Mouse (Mus musculus): ENCODE results near the gene Gm597. TPM values are rescaled to one million over a fixed set of nuclear protein-coding genes. Genes with fewer than 3 reads are reported as not detected.

Gene Gm597
- not detected for total RNA-seq (2021)
- long read RNA-seq, experiment 1, result 0 reads
- long read RNA-seq, experiment 2, result 0 reads

GRCm38 (mm10) chr1:28780152-28780551 lies at the start of gene Gm597:
TSS of gene Gm597 (minus strand) at chr1:28780252.
- DNase-seq (ENCODE audit: low spot score in 2 of 2), result no peak

GRCm38 (mm10) chr1:28807689-28808088 lies 27.6 kb upstream of the Gm597 start:
- no peak for DNase-seq (ENCODE audit: low spot score in 2 of 2)

- DNase-seq (ENCODE audit: low spot score in 2 of 2), result peak in 1 of 2 experiments; percentile 19
Observed at GRCm38 (mm10) chr1:28806618-28807017, 26.6 kb upstream of the Gm597 start.

- peak; percentile 16 to 50 for DNase-seq (ENCODE audit: low spot score in 2 of 2)
Observed at GRCm38 (mm10) chr1:28800881-28801280, 20.8 kb upstream of the Gm597 start.

Data from layer of hippocampus, postnatal 14 days (tissue).